Mouse (Mus musculus): ENCODE measurements around the gene C1qtnf3.
"Not testable (repeated sequence)": the region's sequence is repeated elsewhere in the genome, so short reads cannot be mapped to it uniquely, and the experiment has no call there.

Gene C1qtnf3

DNA sequence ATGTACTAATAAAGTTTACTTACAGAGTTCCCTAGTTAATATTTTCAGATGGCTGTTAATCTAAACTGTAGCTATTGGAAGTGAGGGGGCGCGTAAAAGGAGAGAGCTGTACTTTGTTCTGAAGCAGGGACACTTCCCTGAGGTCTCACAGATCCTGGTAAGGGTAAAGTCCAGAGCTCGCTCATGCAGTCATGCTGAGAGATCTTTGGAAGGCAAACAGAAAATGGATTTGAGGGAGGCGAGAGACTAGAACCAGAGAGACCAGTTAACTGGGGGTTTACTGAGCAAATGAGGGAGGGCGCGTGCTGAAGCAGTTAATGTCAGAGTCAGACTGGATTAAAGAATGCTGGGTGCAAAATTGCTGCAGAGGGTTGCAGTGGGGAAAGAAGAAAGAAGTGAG is 33.6 kb downstream of the C1qtnf3 start:
- H3K27me3 ChIP-seq (ENCODE audit: control insufficient read depth, insufficient read depth, low read length, poor library complexity, severe bottlenecking) = 0 out of 2 replicates have a peak, but pooled peaks cover 1% of the 10 kb centered on the region
- 0 out of 2 replicates have a peak, but pooled peaks cover 2% of the 10 kb centered on the region for H3K36me3 ChIP-seq (ENCODE audit: control insufficient read depth, insufficient read depth, low read length, poor library complexity, severe bottlenecking)
- no peak for DNase-seq (ENCODE audit: low read depth, low spot score)

- DNase-seq (ENCODE audit: low read depth, low spot score); H3K27me3 ChIP-seq (ENCODE audit: control insufficient read depth, insufficient read depth, low read length, poor library complexity, severe bottlenecking); H3K36me3 ChIP-seq (ENCODE audit: control insufficient read depth, insufficient read depth, low read length, poor library complexity, severe bottlenecking): not testable (repeated sequence)
Observed at GRCm38 (mm10) chr15:10986477-10986876, 34.3 kb downstream of the C1qtnf3 start.

DNA sequence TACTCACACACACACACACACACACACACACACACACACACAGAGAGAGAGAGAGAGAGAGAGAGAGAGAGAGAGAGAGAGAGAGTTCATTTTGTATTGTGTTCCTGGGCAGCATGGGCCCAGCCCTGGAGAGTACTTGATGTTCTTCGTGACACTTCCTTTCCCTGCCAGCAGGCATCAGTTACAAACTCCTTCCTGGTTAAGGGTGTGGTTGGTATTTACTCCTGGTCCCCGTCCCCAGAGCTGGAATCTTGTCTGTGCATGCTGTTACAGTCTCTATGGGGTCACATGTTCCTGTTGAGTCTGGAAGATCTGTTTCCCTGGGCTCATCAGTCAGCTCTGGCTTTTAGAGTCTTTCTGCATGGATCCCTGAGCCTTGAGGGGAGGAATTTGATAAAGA is 38.3 kb downstream of the C1qtnf3 start:
- no peak for DNase-seq (ENCODE audit: low read depth, low spot score)
- Histone ChIP-seq H3K36me3 (ENCODE audit: control insufficient read depth, insufficient read depth, low read length, poor library complexity, severe bottlenecking) (0 out of 2 replicates have a peak, but pooled peaks cover 2% of the 10 kb centered on the region), H3K27me3 (ENCODE audit: control insufficient read depth, insufficient read depth, low read length, poor library complexity, severe bottlenecking) (no peaks in the 10 kb centered on the region)

DNA sequence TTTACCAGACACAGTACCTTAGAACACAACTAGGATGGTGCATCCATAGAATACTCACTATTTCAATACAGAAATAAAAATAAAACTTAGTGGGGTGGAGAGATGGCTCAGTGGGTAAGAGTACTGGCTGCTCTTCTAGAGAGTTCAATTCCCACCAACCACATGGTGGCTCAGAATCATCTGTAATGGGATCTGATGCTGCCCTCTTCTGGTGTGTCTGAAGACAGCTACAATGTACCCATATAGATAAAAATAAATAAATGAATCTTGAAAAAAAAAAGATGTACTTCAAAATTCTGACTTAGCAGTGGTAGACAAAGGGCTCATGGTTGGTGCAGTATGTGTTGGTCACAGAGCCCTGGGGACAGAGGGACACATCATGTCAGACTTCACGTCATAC is 39.4 kb downstream of the C1qtnf3 start:
- no peak for DNase-seq (ENCODE audit: low read depth, low spot score)
- no peaks in the 10 kb centered on the region for H3K27me3 ChIP-seq (ENCODE audit: control insufficient read depth, insufficient read depth, low read length, poor library complexity, severe bottlenecking)
- 0 out of 2 replicates have a peak, but pooled peaks cover 3% of the 10 kb centered on the region for H3K36me3 ChIP-seq (ENCODE audit: control insufficient read depth, insufficient read depth, low read length, poor library complexity, severe bottlenecking)

- no peak for DNase-seq (ENCODE audit: low read depth, low spot score)
- Histone ChIP-seq H3K27me3 (ENCODE audit: control insufficient read depth, insufficient read depth, low read length, poor library complexity, severe bottlenecking) (no peaks in the 10 kb centered on the region), H3K36me3 (ENCODE audit: control insufficient read depth, insufficient read depth, low read length, poor library complexity, severe bottlenecking) (0 out of 2 replicates have a peak, but pooled peaks cover 2% of the 10 kb centered on the region)
Observed at GRCm38 (mm10) chr15:10999832-11000231, 47.7 kb downstream of the C1qtnf3 start.

DNA sequence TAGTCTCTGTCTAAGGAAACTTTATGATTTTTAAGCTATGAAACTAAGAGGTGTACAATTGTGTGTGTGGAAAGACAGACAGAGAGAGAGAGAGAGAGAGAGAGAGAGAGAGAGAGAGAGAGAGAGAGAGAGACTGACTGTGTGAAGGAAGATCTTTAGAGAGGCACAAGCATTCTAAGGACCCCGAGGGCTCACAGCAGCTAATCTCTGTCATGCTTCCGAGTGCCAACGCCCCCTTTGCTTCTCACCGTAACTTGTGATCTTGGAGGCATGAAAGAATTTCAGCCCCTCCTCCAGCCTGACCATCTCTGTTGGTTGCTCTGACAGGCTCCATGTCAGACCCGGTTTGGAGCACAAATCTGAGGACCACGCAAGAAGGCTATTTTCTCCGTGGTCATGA is 48.3 kb downstream of the C1qtnf3 start, which contains the start of gene Slc45a2:
TSS of gene Slc45a2 (plus strand) at position 301 of the 400 bp plus-strand sequence.
- 0 out of 2 replicates have a peak, but pooled peaks cover 2% of the 10 kb centered on the region for H3K36me3 ChIP-seq (ENCODE audit: control insufficient read depth, insufficient read depth, low read length, poor library complexity, severe bottlenecking)
- H3K27me3 ChIP-seq (ENCODE audit: control insufficient read depth, insufficient read depth, low read length, poor library complexity, severe bottlenecking) = no peaks in the 10 kb centered on the region
- DNase-seq (ENCODE audit: low read depth, low spot score) = no peak

DNA sequence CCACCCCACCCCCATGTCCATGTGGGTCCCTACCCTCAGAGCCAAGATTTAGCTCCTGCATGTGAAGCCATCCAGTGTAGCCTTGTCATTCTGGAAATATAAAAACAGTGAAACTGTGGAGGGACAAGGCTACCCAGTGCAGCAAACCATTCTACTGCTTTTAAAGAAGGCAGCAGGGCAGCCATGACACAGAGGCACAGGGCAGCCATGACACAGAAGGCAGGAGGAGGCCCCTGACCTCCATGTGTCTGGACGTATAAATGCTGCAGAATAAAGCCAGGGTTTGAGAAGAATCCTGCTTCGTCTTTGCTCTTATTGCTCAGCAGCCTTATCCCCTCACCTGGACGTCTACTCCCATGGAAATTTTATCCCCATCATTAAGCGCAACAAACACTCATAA is 51.7 kb downstream of the C1qtnf3 start:
- H3K27me3 ChIP-seq (ENCODE audit: control insufficient read depth, insufficient read depth, low read length, poor library complexity, severe bottlenecking) = no peaks in the 10 kb centered on the region
- DNase-seq (ENCODE audit: low read depth, low spot score) = no peak
- H3K36me3 ChIP-seq (ENCODE audit: control insufficient read depth, insufficient read depth, low read length, poor library complexity, severe bottlenecking) = no peaks in the 10 kb centered on the region

- Histone ChIP-seq H3K36me3 (ENCODE audit: control insufficient read depth, insufficient read depth, low read length, poor library complexity, severe bottlenecking) (no peaks in the 10 kb centered on the region), H3K27me3 (ENCODE audit: control insufficient read depth, insufficient read depth, low read length, poor library complexity, severe bottlenecking) (no peaks in the 10 kb centered on the region)
- DNase-seq (ENCODE audit: low read depth, low spot score) = no peak
Observed at GRCm38 (mm10) chr15:11004646-11005045, 52.5 kb downstream of the C1qtnf3 start.

DNA sequence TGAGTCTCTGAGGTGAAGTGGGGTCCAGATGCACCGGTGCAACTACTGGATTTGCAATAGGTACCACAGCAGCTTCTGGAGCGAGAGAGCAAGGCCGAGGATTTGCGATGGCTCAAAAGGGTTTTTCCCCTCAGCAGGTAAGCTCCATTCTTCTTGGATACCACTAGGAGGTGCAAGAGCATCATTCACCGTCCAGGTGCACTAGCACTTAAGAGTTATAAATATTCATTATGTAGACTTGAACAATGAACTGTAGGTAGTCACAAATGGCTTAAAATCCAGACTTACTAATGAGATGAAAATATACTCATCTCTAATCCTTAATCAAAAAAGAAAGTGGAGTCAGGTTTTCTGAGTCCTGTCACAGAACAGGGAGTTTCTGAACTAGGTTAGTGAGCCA is 56.6 kb downstream of the C1qtnf3 start:
- no peaks in the 10 kb centered on the region for H3K36me3 ChIP-seq (ENCODE audit: control insufficient read depth, insufficient read depth, low read length, poor library complexity, severe bottlenecking)
- H3K27me3 ChIP-seq (ENCODE audit: control insufficient read depth, insufficient read depth, low read length, poor library complexity, severe bottlenecking) = no peaks in the 10 kb centered on the region
- no peak for DNase-seq (ENCODE audit: low read depth, low spot score)

GRCm38 (mm10) chr15:11010976-11011548 is 58.9 kb downstream of the C1qtnf3 start:
- no peaks in the 10 kb centered on the region for H3K27me3 ChIP-seq (ENCODE audit: control insufficient read depth, insufficient read depth, low read length, poor library complexity, severe bottlenecking)
- H3K36me3 ChIP-seq (ENCODE audit: control insufficient read depth, insufficient read depth, low read length, poor library complexity, severe bottlenecking) = no peaks in the 10 kb centered on the region
- DNase-seq (ENCODE audit: low read depth, low spot score) = no peak

GRCm38 (mm10) chr15:11014931-11015330 is 62.8 kb downstream of the C1qtnf3 start:
- Histone ChIP-seq H3K27me3 (ENCODE audit: control insufficient read depth, insufficient read depth, low read length, poor library complexity, severe bottlenecking) (no peaks in the 10 kb centered on the region), H3K36me3 (ENCODE audit: control insufficient read depth, insufficient read depth, low read length, poor library complexity, severe bottlenecking) (no peaks in the 10 kb centered on the region; the same call in 1 of the 2 replicates)
- no peak for DNase-seq (ENCODE audit: low read depth, low spot score)

GRCm38 (mm10) chr15:11026801-11027561 is 74.8 kb downstream of the C1qtnf3 start:
- no peaks in the 10 kb centered on the region for H3K27me3 ChIP-seq (ENCODE audit: control insufficient read depth, insufficient read depth, low read length, poor library complexity, severe bottlenecking)
- H3K36me3 ChIP-seq (ENCODE audit: control insufficient read depth, insufficient read depth, low read length, poor library complexity, severe bottlenecking) = no peaks in the 10 kb centered on the region

More at GRCm38 (mm10) chr15:11026801-11027561, 74.8 kb downstream of the C1qtnf3 start:
- no peak for DNase-seq (ENCODE audit: low read depth, low spot score)

All from splenic B cell, adult 2 months (primary cell).